17 mouse cellular contexts compared by ENCODE assay signal in the genomic region with DNA sequence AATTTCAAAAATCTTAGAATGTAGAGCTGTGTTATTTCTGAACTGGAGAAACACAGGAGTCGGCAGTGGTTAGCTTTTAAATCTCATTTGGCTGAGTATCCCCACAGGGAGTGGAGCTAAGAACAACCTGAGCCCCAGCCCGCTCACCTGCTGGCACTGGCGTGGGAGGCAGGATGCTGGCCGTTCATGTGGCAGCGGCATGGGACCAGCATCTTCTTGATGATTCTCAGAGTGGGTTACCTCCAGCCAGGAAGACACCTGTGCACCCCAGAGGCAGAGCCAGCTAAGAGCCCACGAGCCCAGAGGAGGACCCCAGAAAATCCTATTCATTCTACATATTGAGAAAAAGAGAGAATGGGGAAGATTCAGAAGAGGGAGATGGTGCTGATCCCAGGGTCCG.
"Had no signal": no experiment of that assay in that cellular context is flagged by ENCODE, and none has a peak within 500 bp of the region (broad histone marks: within the 10 kb centered on the region; RNA-seq: fewer than 3 reads in every experiment).

No protein-coding gene starts in this region.

- H3K4me2 ChIP-seq: kidney, embryonic 15.5 days; limb, embryonic 15.5 days; liver, embryonic 13.5 days; lung, embryonic 15.5 days; midbrain, embryonic 12.5 days had no signal

- H3K27me3 ChIP-seq: kidney, embryonic 15.5 days; limb, embryonic 15.5 days; liver, embryonic 13.5 days; lung, embryonic 15.5 days; megakaryocyte, embryonic 14.5 days; midbrain, embryonic 12.5 days had no signal

- H3K4me3 ChIP-seq: kidney, embryonic 15.5 days; limb, embryonic 15.5 days; liver, embryonic 13.5 days; lung, embryonic 15.5 days; megakaryocyte, embryonic 14.5 days; midbrain, embryonic 12.5 days had no signal

- H3K36me3 ChIP-seq: kidney, embryonic 15.5 days; limb, embryonic 15.5 days; liver, embryonic 13.5 days; lung, embryonic 15.5 days; midbrain, embryonic 12.5 days had no signal

- DNase-seq: kidney, adult 2 months; kidney, postnatal 14 days; layer of hippocampus, adult 9-11 months; layer of hippocampus, postnatal 36 days; liver, embryonic 13.5 days; liver, postnatal 0 days; lung, postnatal 14 days; right cerebral cortex, adult 18-20 months; right cerebral cortex, postnatal 25 days; thymus, postnatal 14 days had no signal

- H3K9me3 ChIP-seq: kidney, embryonic 15.5 days; limb, embryonic 15.5 days; liver, embryonic 13.5 days; lung, embryonic 15.5 days; midbrain, embryonic 12.5 days had no signal

- ATAC-seq: liver, postnatal 0 days had no signal

- H3K9ac ChIP-seq: kidney, embryonic 15.5 days; limb, embryonic 15.5 days; liver, embryonic 13.5 days; liver, postnatal 0 days; lung, embryonic 15.5 days; midbrain, embryonic 12.5 days had no signal

- H3K27ac ChIP-seq: kidney, embryonic 15.5 days; limb, embryonic 15.5 days; liver, embryonic 13.5 days; lung, embryonic 15.5 days; macrophage; midbrain, embryonic 12.5 days; stomach, postnatal 0 days had no signal

- H3K4me1 ChIP-seq: kidney, embryonic 15.5 days; limb, embryonic 15.5 days; liver, embryonic 13.5 days; lung, embryonic 15.5 days; megakaryocyte, embryonic 14.5 days had no signal
